Mouse (Mus musculus): ENCODE measurements at regions not wholly inside any gene's neighbourhood (a gene's known extent, or its start where the extent isn't known, plus 50 kb on each side); places are given as distances from the start of the nearest gene placed in this dataset.

DNA sequence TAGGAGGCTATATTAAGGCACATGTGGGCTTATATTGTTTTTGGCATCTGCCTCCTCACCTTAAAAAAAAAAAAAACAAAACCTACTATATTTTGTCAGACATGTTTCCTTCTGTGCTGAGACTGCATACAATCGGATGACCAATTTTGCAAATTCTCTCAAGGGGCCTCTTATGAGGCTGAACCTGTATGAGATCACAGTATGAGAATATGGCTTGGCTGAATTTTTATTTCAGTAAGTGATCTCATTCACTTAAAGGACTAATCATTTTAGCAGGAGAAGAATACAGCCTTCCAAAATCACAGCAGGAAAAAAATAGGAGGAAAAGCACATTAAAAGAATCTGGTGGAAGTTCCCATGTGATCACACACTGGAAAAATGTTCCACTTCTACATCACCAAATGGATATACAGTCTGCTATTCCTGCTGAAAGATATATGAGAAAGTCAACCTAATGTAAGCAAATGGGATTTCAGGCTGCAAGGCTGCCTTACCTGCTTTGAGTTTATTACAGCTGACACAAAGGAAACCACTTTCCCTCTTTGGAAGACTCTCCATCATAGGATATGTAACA, 564.3 kb downstream of the Hdgfl1 start:
- Histone ChIP-seq H3K4me1 (ENCODE audit: control insufficient read depth, insufficient read depth, low read length) (no peaks in the 10 kb centered on the region), H3K4me3 (replicated peaks; ENCODE audit: extremely low read depth, low read depth, low read length) (no peak overlapping the region)
- DNase-seq: no peak
- 64% methylated on average over 1 of the region's 1 CpGs for WGBS
- TF ChIP-seq POLR2A (IDR thresholded peaks at IDR 0.05; ENCODE audit: borderline replicate concordance, extremely low read depth, low read depth, low read length) (no peak), CTCF (IDR thresholded peaks at IDR 0.05; ENCODE audit: insufficient read depth, low read length) (no peak)

DNA sequence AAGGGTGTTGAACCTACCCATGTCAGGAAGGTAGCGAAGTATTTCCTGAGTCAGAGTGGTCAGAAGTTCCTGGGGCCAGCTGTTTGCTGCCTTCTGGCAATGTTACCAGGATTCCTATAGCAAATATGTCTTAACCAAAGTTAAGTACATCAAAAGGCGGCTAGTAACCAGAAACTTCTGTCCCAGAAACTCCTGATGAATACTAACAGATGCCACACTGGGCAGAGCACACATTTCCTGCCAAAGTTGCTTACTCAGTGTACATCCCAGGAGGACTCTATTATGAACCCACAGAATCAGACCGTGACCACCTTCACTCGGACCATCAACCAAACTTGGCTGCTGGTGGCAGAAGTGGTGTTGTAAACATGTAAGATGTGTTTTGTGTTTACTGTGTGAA, 575.3 kb downstream of the Hdgfl1 start:
- TF ChIP-seq CTCF (IDR thresholded peaks at IDR 0.05; ENCODE audit: insufficient read depth, low read length) (no peak), POLR2A (IDR thresholded peaks at IDR 0.05; ENCODE audit: borderline replicate concordance, extremely low read depth, low read depth, low read length) (no peak)
- H3K4me1 ChIP-seq (ENCODE audit: control insufficient read depth, insufficient read depth, low read length): no peaks in the 10 kb centered on the region
- DNase-seq: no peak
- H3K4me3 ChIP-seq (replicated peaks; ENCODE audit: extremely low read depth, low read depth, low read length): no peak overlapping the region
- 89% methylated on average over 4 of the region's 4 CpGs for WGBS

DNA sequence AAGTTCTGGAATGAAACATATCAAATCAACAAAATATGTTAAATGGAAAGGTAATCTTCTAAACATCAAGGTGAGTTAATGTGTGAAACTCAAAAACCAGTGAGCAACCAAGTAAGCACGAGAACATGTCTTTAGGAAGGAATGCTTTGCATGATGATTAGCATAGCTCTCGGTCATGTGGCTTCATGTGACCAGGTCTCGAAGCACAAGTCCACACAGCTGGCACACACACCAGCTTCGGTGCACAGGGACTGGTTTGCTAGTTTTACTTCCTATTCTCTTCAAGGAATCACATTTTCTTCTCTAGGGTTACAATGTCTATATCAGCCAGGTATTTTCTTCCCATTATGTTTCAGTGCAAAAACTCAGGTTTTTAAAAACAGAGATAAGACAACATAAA, 586.1 kb downstream of the Hdgfl1 start:
- WGBS: 87% methylated on average over 4 of the region's 4 CpGs
- Histone ChIP-seq H3K4me3 (replicated peaks; ENCODE audit: extremely low read depth, low read depth, low read length) (no peak overlapping the region), H3K4me1 (ENCODE audit: control insufficient read depth, insufficient read depth, low read length) (no peaks in the 10 kb centered on the region)
- no peak for DNase-seq
- TF ChIP-seq CTCF (IDR thresholded peaks at IDR 0.05; ENCODE audit: insufficient read depth, low read length) (no peak), POLR2A (IDR thresholded peaks at IDR 0.05; ENCODE audit: borderline replicate concordance, extremely low read depth, low read depth, low read length) (no peak)

DNA sequence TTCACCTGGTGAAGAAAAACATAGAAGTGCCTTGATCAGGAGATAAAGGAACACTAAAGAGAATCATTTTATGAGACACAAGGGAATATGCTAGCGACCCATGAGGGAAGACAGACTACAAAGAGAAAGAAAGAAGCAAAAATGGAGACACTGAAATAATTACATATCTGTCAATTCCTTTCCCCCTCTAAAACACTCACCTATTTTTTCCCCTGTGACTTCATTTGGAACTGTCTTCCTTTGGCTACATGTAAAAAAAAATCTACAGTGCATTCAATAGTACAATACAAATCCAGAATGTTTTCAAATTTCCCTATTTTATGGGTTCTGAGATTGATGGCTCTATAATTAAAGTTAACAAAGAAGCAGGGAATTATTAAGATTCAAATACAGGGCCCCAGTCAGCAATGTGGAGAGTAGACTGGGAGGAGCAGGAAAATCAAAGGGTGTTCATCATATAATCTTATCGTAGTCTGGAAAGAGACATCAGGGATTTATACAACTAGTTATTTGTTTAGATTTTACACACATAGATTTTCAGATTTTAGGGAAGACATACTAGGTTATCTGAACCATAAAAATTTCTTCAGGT, 598.0 kb downstream of the Hdgfl1 start:
- TF ChIP-seq POLR2A (IDR thresholded peaks at IDR 0.05; ENCODE audit: borderline replicate concordance, extremely low read depth, low read depth, low read length) (no peak), CTCF (IDR thresholded peaks at IDR 0.05; ENCODE audit: insufficient read depth, low read length) (no peak)
- 89% methylated on average over 2 of the region's 2 CpGs for WGBS
- H3K4me1 ChIP-seq (ENCODE audit: control insufficient read depth, insufficient read depth, low read length): no peaks in the 10 kb centered on the region
- no peak for DNase-seq
- no peak overlapping the region for H3K4me3 ChIP-seq (replicated peaks; ENCODE audit: extremely low read depth, low read depth, low read length)

DNA sequence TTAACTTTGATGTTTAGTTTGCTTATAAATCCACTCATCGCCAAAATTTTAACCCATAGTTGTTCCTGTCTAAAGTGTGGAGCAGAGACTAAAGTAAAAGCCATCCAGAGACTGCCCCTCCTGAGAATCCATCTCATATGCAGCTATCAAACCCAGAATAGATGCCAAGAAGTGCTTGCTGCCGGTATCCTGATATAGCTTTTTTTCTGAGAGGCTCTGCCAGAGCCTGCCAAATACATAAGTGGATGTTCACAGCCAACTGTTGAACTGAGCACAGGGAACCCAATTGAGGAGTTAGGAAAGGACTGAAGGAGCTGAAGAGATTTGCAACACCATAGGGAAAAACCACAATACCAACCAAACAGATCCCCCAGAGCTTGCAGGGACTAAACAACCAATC, 600.3 kb downstream of the Hdgfl1 start:
- no peak for DNase-seq
- H3K4me3 ChIP-seq (replicated peaks; ENCODE audit: extremely low read depth, low read depth, low read length): no peak overlapping the region
- TF ChIP-seq POLR2A (IDR thresholded peaks at IDR 0.05; ENCODE audit: borderline replicate concordance, extremely low read depth, low read depth, low read length) (no peak), CTCF (IDR thresholded peaks at IDR 0.05; ENCODE audit: insufficient read depth, low read length) (no peak)
- WGBS: 44% methylated on average over 2 of the region's 2 CpGs
- no peaks in the 10 kb centered on the region for H3K4me1 ChIP-seq (ENCODE audit: control insufficient read depth, insufficient read depth, low read length)

DNA sequence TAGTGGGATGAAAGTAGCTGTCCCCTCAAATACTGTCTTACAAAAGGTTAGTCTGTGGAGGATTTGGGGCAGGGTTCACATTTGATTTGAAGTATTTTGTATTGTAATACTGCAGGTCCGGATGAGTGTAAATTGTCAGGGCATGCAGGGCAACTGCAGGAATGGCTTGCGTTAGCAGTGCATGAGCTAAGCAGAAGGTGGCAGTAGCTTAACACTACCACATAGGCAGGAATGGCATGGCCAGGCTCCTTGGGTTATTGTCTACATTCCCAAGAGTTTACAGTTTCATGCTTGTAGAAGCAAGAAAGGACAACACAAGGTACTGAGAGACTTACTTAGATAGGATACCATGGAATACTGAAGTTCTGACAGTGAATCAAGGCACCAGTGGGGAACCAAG, 611.3 kb downstream of the Hdgfl1 start:
- 84% methylated on average over 2 of the region's 2 CpGs for WGBS
- H3K4me3 ChIP-seq (replicated peaks; ENCODE audit: extremely low read depth, low read depth, low read length): no peak overlapping the region
- TF ChIP-seq CTCF (IDR thresholded peaks at IDR 0.05; ENCODE audit: insufficient read depth, low read length): peak; percentile 26; the same call in 1 of the 2 replicates
- no peak for TF ChIP-seq POLR2A (IDR thresholded peaks at IDR 0.05; ENCODE audit: borderline replicate concordance, extremely low read depth, low read depth, low read length)
- no peaks in the 10 kb centered on the region for H3K4me1 ChIP-seq (ENCODE audit: control insufficient read depth, insufficient read depth, low read length)
- no peak for DNase-seq

DNA sequence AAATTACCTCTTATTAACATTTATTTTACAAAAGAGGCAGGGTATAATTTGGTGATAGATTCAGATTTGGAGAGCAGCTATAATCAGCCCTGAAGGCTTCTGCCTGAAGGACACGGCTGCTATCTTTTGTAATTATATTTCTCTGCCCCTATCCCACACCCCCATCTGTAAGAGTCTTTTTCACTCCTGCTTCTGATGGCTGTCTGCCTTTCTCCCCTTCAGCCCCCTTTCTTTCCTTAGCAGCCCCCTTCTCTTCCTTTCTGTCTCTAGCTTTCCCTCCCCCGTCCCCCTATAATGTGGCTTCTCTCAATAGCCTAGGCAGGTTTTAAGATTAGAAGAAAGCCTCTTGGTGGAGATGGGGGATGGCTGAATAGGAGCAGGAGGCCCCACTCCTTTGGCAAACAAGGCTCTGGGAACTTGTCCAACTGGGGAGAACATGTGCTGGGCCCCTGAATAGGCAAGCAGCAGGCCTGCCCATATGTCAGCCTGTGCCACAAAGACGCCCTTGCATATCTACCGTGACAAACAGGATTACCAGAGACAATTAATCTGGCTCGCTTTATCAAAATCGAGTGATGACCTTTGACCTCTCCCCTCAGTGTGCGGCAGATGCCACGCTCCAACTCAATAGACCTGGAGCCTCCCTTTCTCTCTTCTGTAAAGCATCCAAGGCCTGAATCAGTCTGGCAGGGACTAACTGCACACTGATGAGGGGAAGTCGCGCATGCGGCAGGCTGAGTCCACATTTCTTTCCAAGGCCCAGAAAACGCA, 615.1 kb downstream of the Hdgfl1 start:
- DNase-seq: no peak
- no peak overlapping the region for H3K4me3 ChIP-seq (replicated peaks; ENCODE audit: extremely low read depth, low read depth, low read length)
- WGBS: 58% methylated on average over 12 of the region's 12 CpGs
- no peak for TF ChIP-seq POLR2A (IDR thresholded peaks at IDR 0.05; ENCODE audit: borderline replicate concordance, extremely low read depth, low read depth, low read length)
- no peak for TF ChIP-seq CTCF (IDR thresholded peaks at IDR 0.05; ENCODE audit: insufficient read depth, low read length)
- H3K4me1 ChIP-seq (ENCODE audit: control insufficient read depth, insufficient read depth, low read length): no peaks in the 10 kb centered on the region

DNA sequence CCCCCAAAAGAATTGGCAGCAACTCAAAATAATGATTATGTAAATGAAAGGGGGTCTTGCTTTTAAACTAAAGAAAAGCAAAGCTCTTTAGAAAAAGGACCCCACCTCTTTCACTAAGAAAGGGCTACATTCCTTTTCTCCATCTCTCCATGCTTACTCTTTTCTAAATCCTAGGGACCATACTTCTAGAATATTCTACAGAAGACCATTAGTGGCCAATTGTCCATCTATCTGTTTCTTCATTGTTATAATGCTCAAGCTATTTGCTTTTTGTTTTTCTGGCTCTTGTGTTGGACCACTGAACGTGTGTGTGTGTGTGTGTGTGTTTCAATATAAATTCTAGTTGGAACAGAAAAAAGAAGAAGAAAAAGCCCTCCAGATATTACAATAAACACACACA, 615.7 kb downstream of the Hdgfl1 start:
- TF ChIP-seq CTCF (IDR thresholded peaks at IDR 0.05; ENCODE audit: insufficient read depth, low read length) (no peak), POLR2A (IDR thresholded peaks at IDR 0.05; ENCODE audit: borderline replicate concordance, extremely low read depth, low read depth, low read length) (no peak)
- 46% methylated on average over 1 of the region's 1 CpGs for WGBS
- no peak for DNase-seq
- Histone ChIP-seq H3K4me1 (ENCODE audit: control insufficient read depth, insufficient read depth, low read length) (no peaks in the 10 kb centered on the region), H3K4me3 (replicated peaks; ENCODE audit: extremely low read depth, low read depth, low read length) (no peak overlapping the region)

DNA sequence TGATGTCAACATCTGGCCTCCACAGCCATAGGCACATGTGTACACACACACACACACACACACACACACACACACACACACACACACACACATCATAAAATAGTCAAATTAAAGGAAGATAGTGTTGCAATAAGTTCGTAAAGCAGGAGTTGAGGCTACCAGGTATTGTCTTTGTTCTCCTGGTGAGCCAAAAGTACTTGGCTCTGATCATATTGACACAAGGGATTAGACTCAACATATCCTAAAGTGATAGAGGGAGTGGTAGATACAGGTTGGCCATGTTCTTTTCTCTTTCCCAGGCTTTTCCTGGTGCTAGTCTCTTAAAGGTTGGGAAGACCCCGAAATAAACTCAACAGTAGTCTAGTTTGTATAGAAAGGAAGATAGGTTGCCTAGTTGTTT, 616.9 kb downstream of the Hdgfl1 start:
- 75% methylated on average over 2 of the region's 2 CpGs for WGBS
- no peak for TF ChIP-seq CTCF (IDR thresholded peaks at IDR 0.05; ENCODE audit: insufficient read depth, low read length)
- no peak for TF ChIP-seq POLR2A (IDR thresholded peaks at IDR 0.05; ENCODE audit: borderline replicate concordance, extremely low read depth, low read depth, low read length)
- no peak for DNase-seq

DNA sequence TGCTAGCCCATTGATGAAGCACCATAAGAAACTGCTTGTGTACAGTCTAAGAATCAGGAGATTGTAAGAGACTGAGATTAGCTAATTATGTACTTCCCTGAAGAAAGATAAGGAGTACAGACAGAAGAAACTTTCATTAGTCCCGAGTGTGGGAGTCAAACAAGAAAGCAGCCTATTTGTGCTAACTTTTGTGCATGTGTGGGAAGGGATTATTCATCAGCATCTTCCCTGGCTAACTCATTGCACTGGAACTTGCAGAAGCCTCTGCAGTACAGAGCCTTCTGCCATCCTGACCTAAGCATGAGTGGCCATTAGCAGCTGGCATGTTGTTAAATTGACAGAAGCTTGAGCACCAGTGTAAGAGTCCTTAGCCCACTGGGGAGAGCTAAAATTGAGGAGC, 619.5 kb downstream of the Hdgfl1 start:
- no peaks in the 10 kb centered on the region for H3K4me1 ChIP-seq (ENCODE audit: control insufficient read depth, insufficient read depth, low read length)
- TF ChIP-seq POLR2A (IDR thresholded peaks at IDR 0.05; ENCODE audit: borderline replicate concordance, extremely low read depth, low read depth, low read length): no peak
- no peak for TF ChIP-seq CTCF (IDR thresholded peaks at IDR 0.05; ENCODE audit: insufficient read depth, low read length)
- no peak for DNase-seq
- 51% methylated on average over 1 of the region's 1 CpGs for WGBS
- no peak overlapping the region for H3K4me3 ChIP-seq (replicated peaks; ENCODE audit: extremely low read depth, low read depth, low read length)

More for the DNA sequence above, 616.9 kb downstream of the Hdgfl1 start:
- H3K4me1 ChIP-seq (ENCODE audit: control insufficient read depth, insufficient read depth, low read length): no peaks in the 10 kb centered on the region
- no peak overlapping the region for H3K4me3 ChIP-seq (replicated peaks; ENCODE audit: extremely low read depth, low read depth, low read length)

Measured in lung, adult 2 months (tissue).